Mouse (Mus musculus) ES-Bruce4 (cell line): ENCODE results near the gene Smyd1. TPM values are rescaled to one million over a fixed set of nuclear protein-coding genes. Genes with fewer than 3 reads are reported as not detected.

Experiments
- H3K27ac ChIP-seq: 2 replicates; pipeline ENCODE4 v1.5.1; 2012; ENCODE audit warnings: low read length, inconsistent platforms; ENCODE audit not compliant: insufficient read depth
- H3K27me3 ChIP-seq: 2 replicates; pipeline ENCODE4 v1.6.1; 2012; ENCODE audit warnings: mild to moderate bottlenecking, low read length, inconsistent platforms; ENCODE audit not compliant: control insufficient read depth, poor library complexity, insufficient read depth, severe bottlenecking
- H3K36me3 ChIP-seq: 2 replicates; pipeline ENCODE4 v1.6.1; 2012; ENCODE audit warnings: inconsistent platforms, mild to moderate bottlenecking, low read length, moderate library complexity; ENCODE audit not compliant: control insufficient read depth, poor library complexity, insufficient read depth, severe bottlenecking
- H3K4me1 ChIP-seq: one replicate; pipeline ENCODE4 v1.8.1; 2011; ENCODE audit warnings: low read length; ENCODE audit not compliant: control insufficient read depth, insufficient read depth
- H3K4me3 ChIP-seq: 2 replicates; pipeline ENCODE4 v1.5.1; 2011; ENCODE audit warnings: low read depth, mild to moderate bottlenecking, low read length
- H3K9ac ChIP-seq: 2 replicates; pipeline ENCODE4 v1.6.1; 2012; ENCODE audit warnings: low read depth, mild to moderate bottlenecking, inconsistent platforms; ENCODE audit not compliant: poor library complexity, severe bottlenecking
- H3K9me3 ChIP-seq: replicated peaks from 2 replicates; pipeline ENCODE4 v1.6.1; 2012; ENCODE audit warnings: mild to moderate bottlenecking, low read length, inconsistent platforms; ENCODE audit not compliant: control insufficient read depth, poor library complexity, insufficient read depth, severe bottlenecking
- CTCF ChIP-seq: IDR thresholded peaks from one replicate; pipeline ENCODE4 v1.8.1; 2011; ENCODE audit warnings: low read depth, low read length
- EP300 ChIP-seq: IDR thresholded peaks from 2 replicates; pipeline ENCODE4 v1.6.1; 2011; ENCODE audit warnings: low read depth, low read length; ENCODE audit not compliant: insufficient read depth
- POLR2A ChIP-seq: IDR thresholded peaks from one replicate; pipeline ENCODE4 v1.8.1; 2011; ENCODE audit warnings: low read length; ENCODE audit not compliant: insufficient read depth
- polyA plus RNA-seq: library from polyadenylated mRNA; stranded (reverse); fragments of >200 nt; gene quantifications from 2 replicates; pipeline ENCODE4 v1.2.4, GENCODE M21; 2011; ENCODE audit warnings: low read depth; ENCODE audit not compliant: missing spikeins, insufficient read depth, insufficient read length

Gene Smyd1
- polyA plus RNA-seq, 1 experiment, result 0.42 TPM

DNA sequence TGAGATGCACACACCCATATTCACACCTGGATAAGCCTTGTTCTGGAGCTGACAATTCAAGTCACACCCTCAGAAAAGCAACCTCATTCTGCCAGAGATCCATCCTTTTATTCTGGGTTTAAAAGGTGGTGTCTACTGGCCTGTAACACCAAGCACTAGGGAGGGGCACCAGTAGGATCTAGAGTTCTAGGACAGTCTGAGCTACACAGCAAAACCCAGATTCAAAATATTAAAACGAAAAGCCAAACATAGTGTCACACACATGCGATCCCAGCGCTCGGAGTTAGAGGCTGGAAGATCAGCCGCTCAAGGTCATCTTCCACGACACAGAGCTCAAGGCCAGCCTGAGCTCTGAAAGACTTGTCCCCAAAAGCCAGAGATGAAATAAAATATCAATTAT lies 67.6 kb downstream of the Smyd1 start:
- H3K9me3 ChIP-seq, result no peaks in the 10 kb centered on the region
- H3K27ac ChIP-seq, result no peak overlapping the region
- no peak for TF ChIP-seq EP300
- TF ChIP-seq POLR2A, result no peak
- no peak for TF ChIP-seq CTCF

DNA sequence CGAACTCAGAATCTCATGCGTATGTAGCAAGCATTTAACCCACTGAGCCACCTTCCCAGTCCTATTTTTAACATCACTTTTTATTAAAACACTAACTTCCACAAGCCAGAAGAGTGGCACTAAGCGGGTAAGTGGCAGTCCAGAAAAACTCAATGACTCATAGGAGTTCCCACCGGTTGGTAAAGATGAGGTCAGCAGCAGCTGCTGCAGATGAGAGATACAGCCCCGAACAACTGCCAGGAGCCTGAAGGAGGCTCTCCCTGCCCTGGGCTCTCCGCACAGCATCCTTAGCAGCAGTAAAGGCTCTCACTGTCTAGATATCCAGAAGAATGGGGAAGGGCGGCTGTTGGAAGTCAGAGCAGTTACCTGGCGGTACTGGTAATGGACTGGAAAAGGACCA lies 71.1 kb downstream of the Smyd1 start:
- TF ChIP-seq POLR2A (no peak), CTCF (no peak), EP300 (no peak)
- Histone ChIP-seq H3K36me3 (no peaks in the 10 kb centered on the region), H3K9me3 (no peaks in the 10 kb centered on the region), H3K9ac (no peak overlapping the region), H3K4me3 (no peak overlapping the region), H3K4me1 (no peaks in the 10 kb centered on the region), H3K27me3 (no peaks in the 10 kb centered on the region), H3K27ac (no peak overlapping the region)

More for the DNA sequence above, 67.6 kb downstream of the Smyd1 start:
- no peaks in the 10 kb centered on the region for H3K36me3 ChIP-seq
- no peaks in the 10 kb centered on the region for H3K4me1 ChIP-seq
- H3K9ac ChIP-seq, result no peak overlapping the region
- no peaks in the 10 kb centered on the region for H3K27me3 ChIP-seq
- H3K4me3 ChIP-seq, result no peak overlapping the region

DNA sequence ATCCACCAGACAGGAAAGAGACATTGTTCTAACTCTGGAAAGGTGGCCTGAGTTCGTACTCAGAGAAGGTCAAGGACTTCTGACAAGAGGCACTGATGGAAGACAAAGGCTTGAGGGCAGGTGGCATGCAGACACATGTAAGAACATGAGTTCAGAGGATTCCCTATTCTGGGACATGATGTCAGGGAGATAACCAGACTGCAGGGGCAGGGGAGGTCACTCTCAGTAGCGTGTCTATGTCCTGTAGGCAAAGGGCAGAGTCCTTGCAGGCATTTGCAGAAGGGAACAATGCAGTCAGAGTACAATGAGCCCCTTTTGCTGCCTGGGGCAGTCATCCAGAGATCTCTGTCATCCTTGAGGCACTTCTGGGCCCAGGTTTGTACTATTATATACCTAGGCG lies 72.4 kb downstream of the Smyd1 start:
- no peak overlapping the region for H3K4me3 ChIP-seq
- H3K27ac ChIP-seq, result no peak overlapping the region
- H3K4me1 ChIP-seq, result no peaks in the 10 kb centered on the region
- no peaks in the 10 kb centered on the region for H3K36me3 ChIP-seq
- H3K27me3 ChIP-seq, result no peaks in the 10 kb centered on the region
- H3K9me3 ChIP-seq, result no peaks in the 10 kb centered on the region
- TF ChIP-seq EP300 (no peak), CTCF (no peak), POLR2A (no peak)
- no peak overlapping the region for H3K9ac ChIP-seq

DNA sequence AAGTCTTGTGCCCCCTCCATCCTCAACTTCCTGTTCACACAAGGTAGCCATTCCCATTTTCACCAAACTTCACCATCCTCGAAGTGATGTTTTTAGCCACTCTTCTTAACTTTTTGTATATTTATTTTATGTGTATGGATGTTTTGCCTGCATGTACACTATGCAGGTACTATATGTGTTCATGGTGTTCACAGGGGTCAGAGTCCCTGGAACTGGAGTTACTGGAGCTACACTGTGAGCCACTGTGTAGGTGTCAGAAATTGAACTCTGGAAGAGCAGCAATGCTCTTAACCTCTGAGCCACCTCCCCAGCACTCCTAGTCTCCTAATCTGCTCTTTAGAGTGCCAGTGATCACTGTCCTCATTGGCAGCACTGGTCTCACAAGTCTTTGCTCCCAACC lies 73.6 kb downstream of the Smyd1 start:
- H3K4me3 ChIP-seq, result no peak overlapping the region
- no peaks in the 10 kb centered on the region for H3K27me3 ChIP-seq
- no peaks in the 10 kb centered on the region for H3K36me3 ChIP-seq
- no peak overlapping the region for H3K9ac ChIP-seq
- H3K9me3 ChIP-seq, result no peaks in the 10 kb centered on the region
- no peak overlapping the region for H3K27ac ChIP-seq
- TF ChIP-seq EP300, result no peak
- no peak for TF ChIP-seq POLR2A
- no peak for TF ChIP-seq CTCF
- no peaks in the 10 kb centered on the region for H3K4me1 ChIP-seq

DNA sequence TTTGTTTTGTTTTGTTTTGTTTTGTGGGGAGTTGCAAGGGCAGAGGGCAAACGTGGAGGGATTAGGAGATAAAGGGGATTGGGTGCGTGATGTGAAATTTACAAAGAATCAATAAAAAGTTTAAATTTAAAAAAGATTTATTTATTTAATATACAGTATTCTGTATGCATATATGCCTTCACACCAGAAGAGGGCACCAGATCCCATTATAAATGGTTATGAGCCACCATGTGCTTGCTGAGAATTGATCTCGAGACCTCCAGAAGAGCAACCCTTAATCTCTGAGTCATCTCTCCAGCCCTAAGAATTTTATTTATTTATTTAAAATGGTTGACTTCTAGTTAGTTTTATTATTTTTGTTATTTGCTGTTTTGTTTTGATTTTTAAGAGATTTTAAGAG lies 78.8 kb downstream of the Smyd1 start:
- Histone ChIP-seq H3K9ac (no peak overlapping the region), H3K36me3 (no peaks in the 10 kb centered on the region), H3K27ac (no peak overlapping the region), H3K4me1 (no peaks in the 10 kb centered on the region), H3K9me3 (no peaks in the 10 kb centered on the region), H3K4me3 (no peak overlapping the region), H3K27me3 (0 out of 2 replicates have a peak, but pooled peaks cover 1% of the 10 kb centered on the region)
- no peak for TF ChIP-seq POLR2A

DNA sequence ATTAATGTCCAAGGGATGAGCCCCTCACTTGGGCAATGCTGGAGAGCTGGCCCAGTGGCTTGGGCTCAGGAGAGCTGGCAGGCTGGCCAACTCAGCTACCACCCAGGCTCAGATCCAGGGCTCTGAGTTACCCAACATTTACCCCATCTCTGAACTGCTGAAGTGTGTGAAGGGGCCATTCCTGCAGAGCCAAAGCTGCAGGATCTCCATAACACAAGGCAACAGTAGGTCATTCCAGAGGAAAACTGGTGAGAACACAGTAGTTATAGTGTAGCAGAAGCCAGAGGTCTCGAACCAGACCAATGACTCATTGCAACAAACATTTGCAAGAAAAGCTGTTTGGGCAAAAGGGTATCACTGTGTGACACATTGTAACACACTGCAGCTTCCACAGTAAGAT lies 79.2 kb downstream of the Smyd1 start:
- TF ChIP-seq EP300 (no peak), POLR2A (no peak), CTCF (no peak)
- Histone ChIP-seq H3K9me3 (no peaks in the 10 kb centered on the region), H3K9ac (no peak overlapping the region), H3K27ac (no peak overlapping the region), H3K27me3 (0 out of 2 replicates have a peak, but pooled peaks cover 1% of the 10 kb centered on the region), H3K36me3 (no peaks in the 10 kb centered on the region), H3K4me3 (no peak overlapping the region), H3K4me1 (no peaks in the 10 kb centered on the region)
